Mouse (Mus musculus) small intestine, adult 2 months (tissue): ENCODE measurements at regions not wholly inside any gene's neighbourhood (a gene's known extent, or its start where the extent isn't known, plus 50 kb on each side); places are given as distances from the start of the nearest gene placed in this dataset.

Source experiments
- CTCF ChIP-seq: fragments of 200-500 bp; IDR thresholded peaks from 2 replicates; pipeline ENCODE4 v1.5.1; 2012; ENCODE audit warnings: low read depth, mild to moderate bottlenecking, control low read depth, inconsistent platforms, low read length, moderate library complexity, mixed read lengths; ENCODE audit not compliant: insufficient replicate concordance, insufficient read length; ENCODE audit errors: extremely low read depth
- POLR2A ChIP-seq: fragments of 200-500 bp; IDR thresholded peaks from 2 replicates; pipeline ENCODE4 v1.6.1; 2012; ENCODE audit warnings: low read depth, mild to moderate bottlenecking, control low read depth, inconsistent platforms, low read length, moderate library complexity

- TF ChIP-seq CTCF (no peak), POLR2A (no peak)
Observed at GRCm38 (mm10) chr2:10874303-10874702, 297.6 kb upstream of the Prkcq start.
